ENCODE assay signal across 28 mouse cellular contexts in genomic region chr3:127923183-127923582, GRCm38 (mm10). TPM values are rescaled to one million over a fixed set of nuclear protein-coding genes. Genes with fewer than 3 reads are reported as not detected.
DNase-seq lines count a peak whose midpoint lies in the region; ATAC-seq and TF ChIP-seq lines count a peak whose summit lies in the region.
"Had no signal": no experiment of that assay in that cellular context is flagged by ENCODE, and none has a peak within 500 bp of the region (broad histone marks: within the 10 kb centered on the region; RNA-seq: fewer than 3 reads in every experiment).

No protein-coding gene starts in this region.

- no peak overlapping the region for H3K27ac ChIP-seq in MEL (ENCODE audit: control insufficient read depth, low read depth, low read length)
- no peak overlapping the region for H3K27ac ChIP-seq in stomach, postnatal 0 days (replicated peaks)
- no peak overlapping the region for H3K27ac ChIP-seq in forebrain, embryonic 11.5 days (ENCODE audit: low read depth, low read length)
- no peak overlapping the region for H3K27ac ChIP-seq in kidney, embryonic 14.5 days (ENCODE audit: low read depth, low read length)
- H3K27ac ChIP-seq: forebrain, embryonic 15.5 days; heart, embryonic 13.5 days; kidney, postnatal 0 days; limb, embryonic 13.5 days; liver, embryonic 12.5 days; neural tube, embryonic 13.5 days; stomach, embryonic 15.5 days had no signal

- DNase-seq in A20 (ENCODE audit: low read depth, low spot score) (peak; percentile 36), MEL (ENCODE audit: low read depth, low spot score) (peak; percentile 61)
- no peak for DNase-seq in stomach, postnatal 0 days (ENCODE audit: low spot score)
- no peak for DNase-seq in forebrain, embryonic 11.5 days (ENCODE audit: low spot score)
- DNase-seq in spleen, postnatal 36 days (ENCODE audit: low spot score in 2 of 2), result no peak
- DNase-seq: adrenal gland, adult 8-10 months; cerebellum, adult 8-10 months; gastrocnemius, postnatal 14 days; heart, adult 18-20 months; heart, postnatal 14 days; kidney, adult 18-20 months; layer of hippocampus, adult 9-11 months; lung, adult 2 months; lung, postnatal 14 days; midbrain, embryonic 14.5 days; retina, postnatal 1 day; right cerebral cortex, postnatal 25 days had no signal

- no peak overlapping the region for H3K9ac ChIP-seq in MEL (ENCODE audit: control insufficient read depth, low read depth, low read length, poor library complexity, severe bottlenecking)
- no peak overlapping the region for H3K9ac ChIP-seq in stomach, postnatal 0 days (ENCODE audit: low read length)
- no peak overlapping the region for H3K9ac ChIP-seq in forebrain, embryonic 11.5 days (ENCODE audit: low read length)
- no peak overlapping the region for H3K9ac ChIP-seq in kidney, embryonic 14.5 days (ENCODE audit: low read depth, low read length)
- H3K9ac ChIP-seq: forebrain, embryonic 15.5 days; heart, embryonic 13.5 days; limb, embryonic 13.5 days; liver, embryonic 12.5 days; neural tube, embryonic 13.5 days; stomach, embryonic 15.5 days had no signal

- H3K4me1 ChIP-seq in MEL (ENCODE audit: control insufficient read depth in 1 of 2, insufficient read depth in 2 of 2, low read length in 2 of 2), result peaks cover 0 to 16% of the 10 kb centered on the region in 2 experiments; a peak in 3 of 4 replicates
- H3K4me1 ChIP-seq in stomach, postnatal 0 days (replicated peaks; ENCODE audit: control insufficient read depth, insufficient read depth), result no peaks in the 10 kb centered on the region
- H3K4me1 ChIP-seq in forebrain, embryonic 11.5 days (replicated peaks; ENCODE audit: control insufficient read depth, insufficient read depth, low read length), result no peaks in the 10 kb centered on the region
- no peaks in the 10 kb centered on the region for H3K4me1 ChIP-seq in kidney, embryonic 14.5 days (ENCODE audit: control insufficient read depth, insufficient read depth, low read length)
- H3K4me1 ChIP-seq: forebrain, embryonic 15.5 days; limb, embryonic 13.5 days; neural tube, embryonic 13.5 days; stomach, embryonic 15.5 days had no signal

- H3K4me3 ChIP-seq in MEL (ENCODE audit: control insufficient read depth in 1 of 2, insufficient read depth in 1 of 2, low read depth in 2 of 2, low read length in 2 of 2), result no peak overlapping the region
- H3K4me3 ChIP-seq in stomach, postnatal 0 days (ENCODE audit: low read depth, low read length), result no peak overlapping the region
- no peak overlapping the region for H3K4me3 ChIP-seq in forebrain, embryonic 11.5 days (ENCODE audit: low read depth, low read length)
- H3K4me3 ChIP-seq in kidney, embryonic 14.5 days (ENCODE audit: low read length), result no peak overlapping the region
- H3K4me3 ChIP-seq: forebrain, embryonic 15.5 days; heart, embryonic 13.5 days; limb, embryonic 13.5 days; liver, embryonic 12.5 days; neural tube, embryonic 13.5 days; stomach, embryonic 15.5 days had no signal

- H3K36me3 ChIP-seq in MEL (ENCODE audit: control insufficient read depth in 1 of 2, insufficient read depth in 2 of 2, low read length in 2 of 2), result peaks cover 0 to 15% of the 10 kb centered on the region in 2 experiments; a peak in 2 of 4 replicates
- no peaks in the 10 kb centered on the region for H3K36me3 ChIP-seq in stomach, postnatal 0 days (ENCODE audit: control insufficient read depth, insufficient read depth, low read length)
- no peaks in the 10 kb centered on the region for H3K36me3 ChIP-seq in forebrain, embryonic 11.5 days (ENCODE audit: control insufficient read depth, insufficient read depth, low read length)
- no peaks in the 10 kb centered on the region for H3K36me3 ChIP-seq in kidney, embryonic 14.5 days (ENCODE audit: control insufficient read depth, insufficient read depth, low read length)
- H3K36me3 ChIP-seq: forebrain, embryonic 15.5 days; G1E; heart, embryonic 13.5 days; limb, embryonic 13.5 days; liver, embryonic 12.5 days; neural tube, embryonic 13.5 days; stomach, embryonic 15.5 days had no signal

- no peaks in the 10 kb centered on the region for H3K79me2 ChIP-seq in MEL (ENCODE audit: control insufficient read depth, insufficient read depth, low read length, poor library complexity)

- no peak for TF ChIP-seq RAD21 in MEL (IDR thresholded peaks at IDR 0.05; ENCODE audit: low read depth, low read length)

- TF ChIP-seq EP300 in MEL (IDR thresholded peaks at IDR 0.05; ENCODE audit: low read depth in 1 of 2, low read length in 2 of 2), result 0 out of 4 replicates have a peak, but pooled peaks of 1 of the 2 experiments have one; percentile 5
- no peak for TF ChIP-seq EP300 in stomach, postnatal 0 days (optimal IDR thresholded peaks at IDR 0.05)

- H3K4me2 ChIP-seq in stomach, postnatal 0 days (replicated peaks; ENCODE audit: low read depth), result no peak overlapping the region
- no peak overlapping the region for H3K4me2 ChIP-seq in forebrain, embryonic 11.5 days (ENCODE audit: low read depth, low read length, severe bottlenecking)
- no peak overlapping the region for H3K4me2 ChIP-seq in kidney, embryonic 14.5 days (replicated peaks; ENCODE audit: low read depth, low read length)
- H3K4me2 ChIP-seq: forebrain, embryonic 15.5 days; heart, embryonic 13.5 days; limb, embryonic 13.5 days; liver, embryonic 12.5 days; neural tube, embryonic 13.5 days; stomach, embryonic 15.5 days had no signal

- no peaks in the 10 kb centered on the region for H3K9me3 ChIP-seq in MEL (replicated peaks; ENCODE audit: insufficient read depth, low read length)
- H3K9me3 ChIP-seq in stomach, postnatal 0 days (ENCODE audit: control insufficient read depth, low read length), result no peaks in the 10 kb centered on the region
- H3K9me3 ChIP-seq in forebrain, embryonic 11.5 days (ENCODE audit: control insufficient read depth, low read length), result no peaks in the 10 kb centered on the region
- H3K9me3 ChIP-seq in kidney, embryonic 14.5 days (ENCODE audit: control insufficient read depth, low read length), result no peaks in the 10 kb centered on the region
- H3K9me3 ChIP-seq: forebrain, embryonic 15.5 days; G1E; heart, embryonic 13.5 days; limb, embryonic 13.5 days; liver, embryonic 12.5 days; neural tube, embryonic 13.5 days; stomach, embryonic 15.5 days had no signal

- TF ChIP-seq CTCF in MEL (IDR thresholded peaks at IDR 0.05 in 2 of 3, conservative IDR thresholded peaks at IDR 0.05 in 1 of 3; ENCODE audit: control insufficient read depth in 1 of 3, insufficient read depth in 1 of 3, low read depth in 2 of 3, low read length in 3 of 3, poor library complexity in 1 of 3, severe bottlenecking in 1 of 3), result no peak
- no peak for TF ChIP-seq CTCF in stomach, postnatal 0 days (IDR thresholded peaks at IDR 0.05; ENCODE audit: low read depth)

- H3K27me3 ChIP-seq in MEL (ENCODE audit: control insufficient read depth in 1 of 2, insufficient read depth in 2 of 2, low read length in 2 of 2), result no peaks in the 10 kb centered on the region
- no peaks in the 10 kb centered on the region for H3K27me3 ChIP-seq in stomach, postnatal 0 days (ENCODE audit: control insufficient read depth, insufficient read depth, low read length)
- no peaks in the 10 kb centered on the region for H3K27me3 ChIP-seq in forebrain, embryonic 11.5 days (ENCODE audit: control insufficient read depth, insufficient read depth, low read length)
- H3K27me3 ChIP-seq in kidney, embryonic 14.5 days (ENCODE audit: control insufficient read depth, insufficient read depth, low read length), result no peaks in the 10 kb centered on the region
- H3K27me3 ChIP-seq: forebrain, embryonic 15.5 days; heart, embryonic 13.5 days; limb, embryonic 13.5 days; neural tube, embryonic 13.5 days; stomach, embryonic 15.5 days had no signal

- ATAC-seq in inflammation-experienced regulatory T-cells, adult 6 months, result peak; percentile 35
- ATAC-seq in stomach, postnatal 0 days (ENCODE audit: low FRiP score, low TSS enrichment), result peak; percentile 53; the same call in 1 of the 2 replicates
- ATAC-seq in forebrain, embryonic 11.5 days (replicated peaks; ENCODE audit: low FRiP score), result no peak
- ATAC-seq in kidney, embryonic 14.5 days (ENCODE audit: low FRiP score, low TSS enrichment), result no peak
- ATAC-seq: activated CD4-positive, CD25-positive, alpha-beta regulatory T cell, adult 4 months; forebrain, embryonic 15.5 days; liver, embryonic 12.5 days had no signal

- TF ChIP-seq POLR2A in MEL (IDR thresholded peaks at IDR 0.05; ENCODE audit: control insufficient read depth in 1 of 2, insufficient read depth in 1 of 2, low read depth in 1 of 2, low read length in 2 of 2, poor library complexity in 1 of 2), result no peak

- 35% methylated on average over 2 of the region's 2 CpGs for WGBS in stomach, postnatal 0 days
- 68% methylated on average over 2 of the region's 2 CpGs for WGBS in forebrain, embryonic 11.5 days
- 32% methylated on average over 2 of the region's 2 CpGs for WGBS in kidney, embryonic 14.5 days

TF ChIP-seq in MEL, 35 proteins besides CTCF, POLR2A, EP300 and RAD21 (continues in another document):
- TF ChIP-seq MYC (IDR thresholded peaks at IDR 0.05; ENCODE audit: low read depth, low read length), result no peak
- no peak for TF ChIP-seq MAX (IDR thresholded peaks at IDR 0.05; ENCODE audit: low read length)
- peak; percentile 33; the same call in 1 of the 2 replicates for TF ChIP-seq ETS1 (IDR thresholded peaks at IDR 0.05; ENCODE audit: low read depth, low read length)
- TF ChIP-seq MXI1 (IDR thresholded peaks at IDR 0.05; ENCODE audit: low read depth, low read length), result no peak
- no peak for TF ChIP-seq TCF12 (IDR thresholded peaks at IDR 0.05; ENCODE audit: low read depth, low read length)
- peak; percentile 99 for TF ChIP-seq RCOR1 (IDR thresholded peaks at IDR 0.05; ENCODE audit: low read depth, low read length)
- no peak for TF ChIP-seq CHD1 (IDR thresholded peaks at IDR 0.05; ENCODE audit: low read depth, low read length)
- no peak for TF ChIP-seq HCFC1 (IDR thresholded peaks at IDR 0.05; ENCODE audit: low read depth, low read length)
- no peak for TF ChIP-seq ZC3H11A (IDR thresholded peaks at IDR 0.05; ENCODE audit: low read depth, low read length)
- TF ChIP-seq ZNF384 (IDR thresholded peaks at IDR 0.05; ENCODE audit: low read depth, low read length), result no peak
- no peak for TF ChIP-seq SMC3 (IDR thresholded peaks at IDR 0.05; ENCODE audit: low read depth, low read length)
- TF ChIP-seq ZMIZ1 (IDR thresholded peaks at IDR 0.05; ENCODE audit: low read depth, low read length), result no peak
- TF ChIP-seq TBP (IDR thresholded peaks at IDR 0.05; ENCODE audit: low read depth, low read length), result no peak
- TF ChIP-seq BHLHE40 (IDR thresholded peaks at IDR 0.05; ENCODE audit: borderline replicate concordance, low read depth, low read length), result peak; percentile 97

RNA-seq across cellular contexts. Expression of gene Fam241a, which starts 27.1 kb away (rescaled TPM):
- total RNA-seq in MEL (2012; rRNA removed), result 22.2 and 30.2 TPM in 2 replicates
- polyA plus RNA-seq in MEL (2012; ENCODE audit: insufficient read depth in 1 of 2, insufficient read length in 2 of 2, low read depth in 1 of 2, low replicate concordance in 2 of 2, missing spikeins in 1 of 2), result 10 to 100 TPM in 1 of 2 experiments, not detected in 1; 32.0 TPM
- 1 to 10 TPM; 2.0 to 5.2 (median 3.9) TPM for polyA plus RNA-seq in inflammation-experienced regulatory T-cells, adult 6 months (2017; shearing (Covaris generic))
- polyA plus RNA-seq in stomach, postnatal 0 days (2015; fragmentation: Nextera tagmentation; extraction: Ambion mirVana), result 27.3 and 28.8 TPM in 2 replicates
- 4.6 and 5.5 TPM in 2 replicates for polyA plus RNA-seq in forebrain, embryonic 11.5 days (2014; fragmentation: Nextera tagmentation; extraction: Ambion mirVana)
- 5.8 and 6.7 TPM in 2 replicates for polyA plus RNA-seq in kidney, embryonic 14.5 days (2014; fragmentation: Nextera tagmentation; extraction: Ambion mirVana)

Comparison
In these comparisons a context has a peak if more than half of its experiments do, and no peak if none do; other contexts are left out.
1. DNase-seq: peak in A20 (single experiment) and MEL (single experiment); none in stomach, postnatal 0 days (single experiment), forebrain, embryonic 11.5 days (single experiment) and spleen, postnatal 36 days (0 of 2).
2. ATAC-seq: peak in inflammation-experienced regulatory T-cells, adult 6 months (single experiment) and stomach, postnatal 0 days (single experiment); none in forebrain, embryonic 11.5 days (single experiment) and kidney, embryonic 14.5 days (single experiment).